Mouse (Mus musculus) heart, embryonic 13.5 days (tissue): Measurements from ENCODE around the gene Cap2. TPM values are rescaled to one million over a fixed set of nuclear protein-coding genes. Genes with fewer than 3 reads are reported as not detected.
A peak's percentile ranks its signal among the peaks of the same experiment; 100 is the strongest.

Experiments
- ATAC-seq: fragments of 200-750 bp; cut with Nextera tagmentation; 2 replicates; pipeline ENCODE4 v1.8.0; 2017; ENCODE audit warnings: moderate TSS enrichment; ENCODE audit not compliant: insufficient number of reproducible peaks, low FRiP score, low TSS enrichment; ENCODE audit errors: extremely low read depth
- H3K27ac ChIP-seq: fragments of 300-500 bp; sonication (generic); replicated peaks from 2 replicates; pipeline ENCODE4 v1.5.1; 2015; ENCODE audit warnings: moderate library complexity, mild to moderate bottlenecking, inconsistent platforms
- H3K27me3 ChIP-seq: fragments of 300-500 bp; sonication (generic); replicated peaks from 2 replicates; pipeline ENCODE4 v1.6.1; 2015; ENCODE audit warnings: mild to moderate bottlenecking, inconsistent platforms
- H3K36me3 ChIP-seq: fragments of 300-500 bp; sonication (generic); 2 replicates; pipeline ENCODE4 v1.6.1; 2015; ENCODE audit warnings: mild to moderate bottlenecking, inconsistent platforms
- H3K4me1 ChIP-seq: fragments of 300-500 bp; sonication (generic); 2 replicates; pipeline ENCODE4 v1.6.1; 2015; ENCODE audit warnings: inconsistent platforms
- H3K4me2 ChIP-seq: fragments of 300-500 bp; sonication (generic); 2 replicates; pipeline ENCODE4 v1.6.1; 2015; ENCODE audit warnings: inconsistent platforms, mild to moderate bottlenecking, moderate library complexity
- H3K4me3 ChIP-seq: fragments of 300-500 bp; sonication (generic); 2 replicates; pipeline ENCODE4 v1.5.1; 2015; ENCODE audit warnings: moderate library complexity, mild to moderate bottlenecking, inconsistent platforms
- H3K9ac ChIP-seq: fragments of 300-500 bp; sonication (generic); 2 replicates; pipeline ENCODE4 v1.6.1; 2015; ENCODE audit warnings: inconsistent platforms, mild to moderate bottlenecking, moderate library complexity
- H3K9me3 ChIP-seq: fragments of 300-500 bp; sonication (generic); 2 replicates; pipeline ENCODE4 v1.6.1; 2016; ENCODE audit warnings: inconsistent platforms
- WGBS: fragments of 180-500 bp; shearing (Covaris S2); methylation state at CpG from one replicate; pipeline ENCODE4 v1.1.7; 2015; ENCODE audit warnings: mixed read lengths; 5-methylcytosine and 5-hydroxymethylcytosine counted together
- polyA plus RNA-seq: library from polyadenylated mRNA; unstranded; fragments of >200 nt; fragmentation: Nextera tagmentation; extraction: Ambion mirVana; gene quantifications from 2 replicates; pipeline ENCODE4 v1.2.1, GENCODE M21; 2015

Cap2 gene
- 127 and 145 TPM in 2 replicates for polyA plus RNA-seq

DNA sequence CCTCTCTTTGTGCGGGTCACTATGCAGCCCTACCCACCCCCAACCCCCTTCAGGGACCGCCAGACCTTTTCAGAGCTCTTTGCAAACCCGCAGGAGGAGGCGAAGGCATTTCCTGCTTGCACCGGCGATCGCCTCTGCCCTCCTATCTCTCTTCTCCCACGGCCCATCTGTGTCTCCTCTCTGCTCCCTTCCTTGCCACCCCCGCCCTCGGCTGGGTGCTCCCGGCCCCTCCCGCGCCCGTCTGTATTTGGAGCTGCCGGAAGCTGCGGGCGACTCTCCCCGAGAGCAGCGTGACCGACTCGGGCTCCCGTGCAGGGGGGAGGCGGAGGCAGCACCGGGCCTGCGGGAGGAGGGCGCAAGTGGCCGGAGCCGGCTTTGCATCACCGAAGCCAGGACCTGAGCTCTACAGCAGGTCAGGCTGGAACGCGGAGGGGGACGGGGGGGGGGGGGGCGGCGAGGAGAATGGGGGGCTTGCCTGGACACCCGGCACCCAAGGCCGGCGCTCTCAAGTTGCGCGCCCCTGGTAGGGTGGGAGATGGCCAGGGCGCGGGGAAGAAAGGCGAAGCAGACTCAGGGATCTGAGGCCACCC is at the start of gene Cap2:
Gene Cap2 (plus strand): TSS at position 49 of the 590 bp plus-strand sequence.
- Histone ChIP-seq H3K27me3 (no peaks in the 10 kb centered on the region), H3K4me1 (peaks cover 17% of the 10 kb centered on the region), H3K9ac (peak within 1 kb of the TSS; percentile 92), H3K9me3 (no peaks in the 10 kb centered on the region), H3K4me3 (peak within 1 kb of the TSS; percentile 73), H3K36me3 (peaks cover 10% of the 10 kb centered on the region), H3K27ac (peak within 1 kb of the TSS; percentile 98), H3K4me2 (peak within 1 kb of the TSS; percentile 74)
- peak; percentile 77 for ATAC-seq
- WGBS = under 1% methylated on average over 36 of the region's 42 CpGs

DNA sequence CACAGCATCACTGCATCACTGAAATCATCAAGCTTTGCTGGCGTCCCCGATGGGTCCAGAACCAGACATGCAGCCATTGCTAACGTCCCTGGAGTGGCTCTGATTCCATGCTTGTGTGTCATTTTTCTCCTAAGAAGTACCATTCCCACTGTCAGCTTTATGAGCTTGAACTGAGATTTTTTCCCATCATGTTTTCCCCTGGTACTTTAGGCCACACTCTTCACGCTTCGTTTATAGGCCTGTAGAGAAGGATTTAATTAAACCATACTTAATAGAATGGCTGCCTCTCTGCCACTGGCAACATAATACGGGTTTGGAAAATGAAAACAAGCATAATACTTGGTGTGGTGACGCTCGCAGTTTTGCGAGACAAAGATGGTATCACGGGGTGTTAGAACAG is 42.1 kb upstream of the Cap2 start:
- Histone ChIP-seq H3K4me2 (no peak overlapping the region), H3K4me3 (no peak overlapping the region), H3K4me1 (no peaks in the 10 kb centered on the region), H3K9me3 (no peaks in the 10 kb centered on the region), H3K27me3 (no peaks in the 10 kb centered on the region), H3K9ac (no peak overlapping the region), H3K36me3 (no peaks in the 10 kb centered on the region), H3K27ac (no peak overlapping the region)
- 87% methylated on average over 10 of the region's 10 CpGs for WGBS
- ATAC-seq = no peak

- no peaks in the 10 kb centered on the region for H3K27me3 ChIP-seq
- no peaks in the 10 kb centered on the region for H3K9me3 ChIP-seq
- no peak for ATAC-seq
- H3K4me2 ChIP-seq = no peak overlapping the region
- no peak overlapping the region for H3K9ac ChIP-seq
- peaks cover 4% of the 10 kb centered on the region; the same call in 1 of the 2 replicates for H3K4me1 ChIP-seq
- no peak overlapping the region for H3K27ac ChIP-seq
- no peak overlapping the region for H3K4me3 ChIP-seq
- H3K36me3 ChIP-seq = no peaks in the 10 kb centered on the region
- 86% methylated on average over 4 of the region's 4 CpGs for WGBS
These were observed 39.4 kb upstream of the Cap2 start for GRCm38 (mm10) chr13:46462280-46462679.

- H3K4me1 ChIP-seq = peaks cover 4% of the 10 kb centered on the region; the same call in 1 of the 2 replicates
- no peak overlapping the region for H3K4me2 ChIP-seq
- WGBS = 74% methylated on average over 3 of the region's 3 CpGs
- H3K4me3 ChIP-seq = no peak overlapping the region
- no peaks in the 10 kb centered on the region for H3K9me3 ChIP-seq
- no peaks in the 10 kb centered on the region for H3K27me3 ChIP-seq
- H3K27ac ChIP-seq = no peak overlapping the region
- H3K36me3 ChIP-seq = no peaks in the 10 kb centered on the region
- no peak overlapping the region for H3K9ac ChIP-seq
- ATAC-seq = no peak
These were observed 37.9 kb upstream of the Cap2 start for GRCm38 (mm10) chr13:46463764-46464163.

GRCm38 (mm10) chr13:46468251-46468650 is 33.4 kb upstream of the Cap2 start:
- Histone ChIP-seq H3K27ac (no peak overlapping the region), H3K36me3 (no peaks in the 10 kb centered on the region), H3K9ac (no peak overlapping the region), H3K9me3 (no peaks in the 10 kb centered on the region), H3K27me3 (no peaks in the 10 kb centered on the region), H3K4me3 (no peak overlapping the region), H3K4me2 (no peak overlapping the region), H3K4me1 (peaks cover 4% of the 10 kb centered on the region; the same call in 1 of the 2 replicates)
- WGBS = 50% methylated on average over 8 of the region's 8 CpGs
- no peak for ATAC-seq

DNA sequence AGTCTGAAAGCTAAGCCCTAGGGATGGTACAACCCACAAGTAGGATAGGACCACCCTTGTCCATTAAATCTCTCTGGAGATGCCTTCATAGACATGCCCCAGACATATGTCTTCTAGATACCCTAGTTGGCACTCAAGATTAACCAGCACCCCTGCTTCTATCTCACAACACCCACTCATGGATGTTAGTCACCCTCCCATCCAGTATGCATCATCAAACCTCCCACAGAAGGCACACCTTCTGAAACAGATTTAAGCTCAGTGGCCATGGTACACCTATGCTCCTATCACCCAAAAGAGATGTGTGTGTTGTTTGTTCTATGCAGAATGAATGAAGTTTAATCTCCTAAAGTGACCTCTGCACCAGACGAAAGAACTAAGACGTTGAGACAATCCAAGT is 32.1 kb upstream of the Cap2 start:
- H3K4me2 ChIP-seq = no peak overlapping the region
- no peak for ATAC-seq
- WGBS = 83% methylated on average over 2 of the region's 2 CpGs

DNA sequence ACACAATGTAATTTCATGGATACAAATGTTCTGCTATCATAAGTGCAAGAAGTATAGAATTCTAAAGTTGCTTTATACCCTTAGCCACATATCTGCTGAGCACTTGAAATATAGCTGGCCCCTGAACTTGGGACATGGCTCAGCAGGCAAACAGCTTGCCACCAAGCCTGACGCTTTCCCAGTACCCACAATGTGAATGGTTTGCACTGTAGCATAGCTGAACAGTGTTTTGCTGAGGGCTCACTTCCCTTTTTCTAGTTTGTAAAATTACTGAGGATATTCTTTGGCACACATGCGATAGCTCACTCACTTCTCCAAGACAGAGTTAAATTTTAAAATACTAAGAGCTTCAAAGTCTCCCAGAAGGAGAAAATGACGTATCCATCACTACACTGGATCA is 20.4 kb upstream of the Cap2 start:
- Histone ChIP-seq H3K36me3 (no peaks in the 10 kb centered on the region), H3K27me3 (no peaks in the 10 kb centered on the region), H3K9ac (no peak overlapping the region), H3K27ac (no peak overlapping the region), H3K4me3 (no peak overlapping the region), H3K4me2 (no peak overlapping the region), H3K4me1 (peaks cover 14% of the 10 kb centered on the region), H3K9me3 (no peaks in the 10 kb centered on the region)
- WGBS = 80% methylated on average over 3 of the region's 3 CpGs
- no peak for ATAC-seq

More for the DNA sequence above, 32.1 kb upstream of the Cap2 start:
- no peaks in the 10 kb centered on the region for H3K36me3 ChIP-seq
- no peak overlapping the region for H3K27ac ChIP-seq
- peaks cover 4% of the 10 kb centered on the region; the same call in 1 of the 2 replicates for H3K4me1 ChIP-seq
- H3K9ac ChIP-seq = no peak overlapping the region
- no peak overlapping the region for H3K4me3 ChIP-seq
- no peaks in the 10 kb centered on the region for H3K9me3 ChIP-seq
- no peaks in the 10 kb centered on the region for H3K27me3 ChIP-seq

DNA sequence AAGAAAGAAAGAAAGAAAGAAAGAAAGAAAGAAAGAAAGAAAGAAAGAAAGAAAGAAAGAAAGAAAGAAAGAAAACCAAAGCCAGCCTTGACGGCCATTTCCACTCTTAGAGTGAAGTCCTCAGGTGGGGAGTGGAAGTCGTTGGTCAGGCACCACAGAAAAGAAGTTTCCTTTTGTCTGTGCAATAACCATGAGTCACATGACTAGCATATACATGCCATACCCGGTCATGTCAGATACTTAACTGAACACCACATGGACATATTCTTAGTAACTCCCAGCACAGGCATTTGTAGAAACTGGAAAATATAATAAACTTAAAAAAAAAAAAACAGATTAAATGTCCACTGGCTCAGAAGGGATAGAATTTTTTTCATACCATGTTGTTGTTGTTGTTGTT is 16.0 kb upstream of the Cap2 start:
- Histone ChIP-seq H3K9me3 (no peaks in the 10 kb centered on the region), H3K4me1 (peaks cover 29% of the 10 kb centered on the region), H3K9ac (no peak overlapping the region), H3K27ac (no peak overlapping the region), H3K36me3 (no peaks in the 10 kb centered on the region), H3K4me2 (no peak overlapping the region), H3K27me3 (no peaks in the 10 kb centered on the region), H3K4me3 (no peak overlapping the region)
- ATAC-seq = no peak
- 75% methylated on average over 3 of the region's 3 CpGs for WGBS

- Histone ChIP-seq H3K27ac (peak overlapping the region; percentile 12), H3K4me2 (no peak overlapping the region), H3K27me3 (no peaks in the 10 kb centered on the region), H3K9me3 (no peaks in the 10 kb centered on the region), H3K4me3 (no peak overlapping the region), H3K36me3 (no peaks in the 10 kb centered on the region), H3K9ac (no peak overlapping the region), H3K4me1 (peaks cover 27% of the 10 kb centered on the region)
- no peak for ATAC-seq
- 39% methylated on average over 4 of the region's 4 CpGs for WGBS
These were observed 13.5 kb upstream of the Cap2 start for GRCm38 (mm10) chr13:46488166-46488565.

DNA sequence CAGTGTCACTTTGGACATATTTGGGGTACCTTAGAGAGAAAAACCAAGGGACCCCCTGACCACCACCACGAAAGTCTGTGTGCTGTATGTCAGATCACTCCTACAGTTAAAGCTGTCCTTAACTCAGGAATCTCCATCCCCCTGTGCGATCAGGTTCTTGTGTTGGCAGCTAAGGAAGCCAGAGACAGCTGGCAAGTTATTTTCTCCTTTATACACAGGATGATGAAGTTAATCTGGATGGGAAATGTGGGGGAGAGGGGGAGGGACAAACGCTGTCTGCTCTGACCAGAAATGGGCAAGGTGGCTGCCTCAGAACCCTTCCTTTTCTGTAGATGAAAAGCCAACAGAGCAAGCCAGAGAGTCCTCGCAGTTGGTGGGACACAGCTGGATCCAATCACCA is 11.0 kb upstream of the Cap2 start:
- no peak overlapping the region for H3K9ac ChIP-seq
- H3K4me3 ChIP-seq = no peak overlapping the region
- no peaks in the 10 kb centered on the region for H3K36me3 ChIP-seq
- no peak overlapping the region for H3K27ac ChIP-seq
- H3K9me3 ChIP-seq = no peaks in the 10 kb centered on the region
- ATAC-seq = no peak
- H3K4me1 ChIP-seq = peaks cover 27% of the 10 kb centered on the region
- 39% methylated on average over 4 of the region's 4 CpGs for WGBS
- no peak overlapping the region for H3K4me2 ChIP-seq
- no peaks in the 10 kb centered on the region for H3K27me3 ChIP-seq

DNA sequence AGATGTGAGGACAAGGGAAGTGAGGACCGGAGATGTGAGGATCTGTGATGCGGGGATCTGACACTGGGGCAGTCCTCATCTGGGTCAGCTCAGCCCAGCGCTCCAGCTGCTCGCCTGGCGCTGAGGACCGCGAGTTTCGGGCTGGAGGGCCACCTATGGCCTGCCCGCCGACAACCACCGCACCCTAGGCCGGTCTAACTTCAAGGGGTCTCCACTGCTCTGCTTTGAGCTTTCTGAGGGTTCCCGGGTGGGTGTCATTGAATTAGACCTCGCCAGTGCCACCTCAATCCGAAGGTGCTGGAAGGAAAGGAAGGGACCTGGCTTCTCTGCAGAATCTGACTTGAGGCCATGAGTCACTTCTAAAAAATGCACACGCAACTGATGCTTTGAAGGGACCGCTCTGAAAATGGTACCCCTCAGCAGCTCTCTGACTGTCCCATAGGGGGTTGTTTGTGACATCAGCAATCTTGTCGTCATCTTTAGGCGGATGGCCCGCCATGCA is 793 bp downstream of the Cap2 start:
- Histone ChIP-seq H3K27ac (peak overlapping the region; percentile 98), H3K4me3 (peak overlapping the region; percentile 73), H3K9me3 (no peaks in the 10 kb centered on the region), H3K27me3 (no peaks in the 10 kb centered on the region), H3K4me1 (peaks cover 22% of the 10 kb centered on the region), H3K9ac (peak overlapping the region; percentile 92), H3K4me2 (peak overlapping the region; percentile 74), H3K36me3 (peaks cover 10% of the 10 kb centered on the region)
- WGBS = 1% methylated on average over 20 of the region's 20 CpGs
- ATAC-seq = peak; percentile 62

- ATAC-seq = no peak
- WGBS = 55% methylated on average over 7 of the region's 7 CpGs
- peak overlapping the region; percentile 71 for H3K27ac ChIP-seq
- H3K27me3 ChIP-seq = no peaks in the 10 kb centered on the region
- peak overlapping the region; percentile 25 for H3K9ac ChIP-seq
- H3K4me3 ChIP-seq = no peak overlapping the region
- H3K36me3 ChIP-seq = peaks cover 31% of the 10 kb centered on the region
- H3K9me3 ChIP-seq = peaks cover 6% of the 10 kb centered on the region
- H3K4me2 ChIP-seq = no peak overlapping the region
- H3K4me1 ChIP-seq = peaks cover 40% of the 10 kb centered on the region
These were observed 6.3 kb downstream of the Cap2 start for GRCm38 (mm10) chr13:46507944-46508343.
